Mouse (Mus musculus) limb, embryonic 14.5 days (tissue): ENCODE results near the gene Dio3. TPM values are rescaled to one million over a fixed set of nuclear protein-coding genes. Genes with fewer than 3 reads are reported as not detected.

Source experiments
- ATAC-seq: fragments of 200-750 bp; cut with Nextera tagmentation; 2 replicates; pipeline ENCODE4 v1.8.0; 2017; ENCODE audit warnings: low read depth, moderate number of reproducible peaks, moderate TSS enrichment; ENCODE audit not compliant: low FRiP score
- DNase-seq: peaks from one replicate; pipeline ENCODE4 v3.0.0-alpha.2; 2015; ENCODE audit warnings: low spot score
- H3K27ac ChIP-seq: fragments of 300-500 bp; sonication (generic); replicated peaks from 2 replicates; pipeline ENCODE4 v1.5.1; 2014; ENCODE audit warnings: low read depth, mild to moderate bottlenecking, low read length, moderate library complexity, mixed read lengths
- H3K27me3 ChIP-seq: fragments of 300-500 bp; sonication (generic); 2 replicates; pipeline ENCODE4 v1.6.1; 2014; ENCODE audit warnings: low read length, mixed read lengths; ENCODE audit not compliant: control insufficient read depth, insufficient read depth
- H3K36me3 ChIP-seq: fragments of 300-500 bp; sonication (generic); 2 replicates; pipeline ENCODE4 v1.6.1; 2014; ENCODE audit warnings: mild to moderate bottlenecking, low read length, moderate library complexity, mixed read lengths; ENCODE audit not compliant: control insufficient read depth, insufficient read depth
- H3K4me1 ChIP-seq: fragments of 300-500 bp; sonication (generic); 2 replicates; pipeline ENCODE4 v1.6.1; 2014; ENCODE audit warnings: antibody characterized with exemption, low read length, mixed read lengths; ENCODE audit not compliant: control insufficient read depth, insufficient read depth
- H3K4me2 ChIP-seq: fragments of 300-500 bp; sonication (generic); replicated peaks from 2 replicates; pipeline ENCODE4 v1.6.1; 2014; ENCODE audit warnings: low read depth, mild to moderate bottlenecking, low read length, moderate library complexity; ENCODE audit not compliant: severe bottlenecking
- H3K4me3 ChIP-seq: fragments of 300-500 bp; sonication (generic); replicated peaks from 2 replicates; pipeline ENCODE4 v1.5.1; 2014; ENCODE audit warnings: low read length
- H3K9ac ChIP-seq: fragments of 300-500 bp; sonication (generic); 2 replicates; pipeline ENCODE4 v1.6.1; 2014; ENCODE audit warnings: mild to moderate bottlenecking, low read depth, low read length, moderate library complexity; ENCODE audit not compliant: severe bottlenecking
- H3K9me3 ChIP-seq: fragments of 300-500 bp; sonication (generic); 2 replicates; pipeline ENCODE4 v1.6.1; 2016; ENCODE audit warnings: low read length; ENCODE audit not compliant: control insufficient read depth
- POLR2A ChIP-seq: fragments of 200-500 bp; IDR thresholded peaks from 2 replicates; pipeline ENCODE4 v1.8.0; 2012; ENCODE audit warnings: inconsistent platforms, mild to moderate bottlenecking, moderate library complexity, borderline replicate concordance; ENCODE audit not compliant: insufficient read depth, insufficient read length; ENCODE audit errors: extremely low read depth
- WGBS: fragments of 180-500 bp; shearing (Covaris S2); extraction: QIAGEN DNeasy Blood & Tissue Kit; methylation state at CpG from one replicate; pipeline ENCODE4 v1.1.7; 2014; 5-methylcytosine and 5-hydroxymethylcytosine counted together
- polyA plus RNA-seq, 2 experiments: library from polyadenylated mRNA; depleted of rRNA in 1 of 2; stranded (reverse) in 1 of 2; unstranded in 1 of 2; fragments of >200 nt; fragmentation: Nextera tagmentation in 1 of 2; extraction: Ambion mirVana in 1 of 2; gene quantifications; 2 replicates each; pipeline versions ENCODE4 v1.2.1 to v1.2.3; 2012 to 2014

The Dio3 gene
- polyA plus RNA-seq, 2 experiments: 0.59 to 6.9 TPM

- Histone ChIP-seq H3K27me3 (peaks cover 90% of the 10 kb centered on the region), H3K4me2 (peak overlapping the region; percentile 77), H3K4me3 (peak overlapping the region; percentile 43), H3K36me3 (no peaks in the 10 kb centered on the region), H3K9ac (peak overlapping the region; percentile 21; the same call in 1 of the 2 replicates), H3K4me1 (peaks cover 7% of the 10 kb centered on the region; the same call in 1 of the 2 replicates), H3K27ac (no peak overlapping the region), H3K9me3 (no peaks in the 10 kb centered on the region)
- TF ChIP-seq POLR2A: no peak
- ATAC-seq: peak; percentile 39; the same call in 1 of the 2 replicates
- WGBS: under 1% methylated on average over 20 of the region's 58 CpGs
- DNase-seq: no peak
Measured at GRCm38 (mm10) chr12:110277965-110278307, 932 bp upstream of the Dio3 start.

- ATAC-seq: no peak
- no peak overlapping the region for H3K4me2 ChIP-seq
- DNase-seq: no peak
Measured at GRCm38 (mm10) chr12:110280373-110280772, 1.5 kb downstream of the Dio3 start.

GRCm38 (mm10) chr12:110283792-110284191, 4.9 kb downstream of the Dio3 start:
- Histone ChIP-seq H3K4me2 (no peak overlapping the region), H3K36me3 (no peaks in the 10 kb centered on the region), H3K9me3 (no peaks in the 10 kb centered on the region), H3K27me3 (peaks cover 64% of the 10 kb centered on the region), H3K9ac (no peak overlapping the region), H3K27ac (no peak overlapping the region), H3K4me1 (peaks cover 5% of the 10 kb centered on the region; the same call in 1 of the 2 replicates), H3K4me3 (no peak overlapping the region)
- DNase-seq (no peak), ATAC-seq (no peak)
- no peak for TF ChIP-seq POLR2A
- WGBS: 5% methylated on average over 4 of the region's 4 CpGs

More at GRCm38 (mm10) chr12:110280373-110280772, 1.5 kb downstream of the Dio3 start:
- peaks cover 97% of the 10 kb centered on the region for H3K27me3 ChIP-seq
- no peak overlapping the region for H3K4me3 ChIP-seq
- H3K27ac ChIP-seq: no peak overlapping the region
- no peak for TF ChIP-seq POLR2A
- H3K4me1 ChIP-seq: peaks cover 7% of the 10 kb centered on the region; the same call in 1 of the 2 replicates
- no peak overlapping the region for H3K9ac ChIP-seq
- H3K9me3 ChIP-seq: no peaks in the 10 kb centered on the region
- no peaks in the 10 kb centered on the region for H3K36me3 ChIP-seq
- 2% methylated on average over 22 of the region's 22 CpGs for WGBS

- ATAC-seq: no peak
- Histone ChIP-seq H3K9ac (no peak overlapping the region), H3K4me2 (no peak overlapping the region), H3K36me3 (no peaks in the 10 kb centered on the region), H3K4me1 (no peaks in the 10 kb centered on the region), H3K4me3 (no peak overlapping the region), H3K27ac (no peak overlapping the region), H3K9me3 (no peaks in the 10 kb centered on the region), H3K27me3 (peaks cover 17% of the 10 kb centered on the region)
- 77% methylated on average over 5 of the region's 5 CpGs for WGBS
- DNase-seq: no peak
- TF ChIP-seq POLR2A: no peak
Measured at GRCm38 (mm10) chr12:110292816-110293215, 13.9 kb downstream of the Dio3 start.

GRCm38 (mm10) chr12:110294891-110295290, 16.0 kb downstream of the Dio3 start:
- ATAC-seq (no peak), DNase-seq (no peak)
- TF ChIP-seq POLR2A: no peak
- H3K36me3 ChIP-seq: no peaks in the 10 kb centered on the region
- no peak overlapping the region for H3K9ac ChIP-seq
- no peak overlapping the region for H3K4me3 ChIP-seq
- WGBS: 61% methylated on average over 16 of the region's 16 CpGs
- H3K4me2 ChIP-seq: no peak overlapping the region
- H3K27me3 ChIP-seq: peaks cover 22% of the 10 kb centered on the region
- no peak overlapping the region for H3K27ac ChIP-seq
- no peaks in the 10 kb centered on the region for H3K9me3 ChIP-seq
- H3K4me1 ChIP-seq: peaks cover 8% of the 10 kb centered on the region

GRCm38 (mm10) chr12:110298653-110299052, 19.8 kb downstream of the Dio3 start:
- no peak overlapping the region for H3K4me2 ChIP-seq
- H3K27ac ChIP-seq: no peak overlapping the region
- no peaks in the 10 kb centered on the region for H3K36me3 ChIP-seq
- ATAC-seq (peak; percentile 44; the same call in 1 of the 2 replicates), DNase-seq (peak; percentile 55)
- 9% methylated on average over 11 of the region's 11 CpGs for WGBS
- peaks cover 8% of the 10 kb centered on the region for H3K4me1 ChIP-seq
- H3K4me3 ChIP-seq: no peak overlapping the region
- H3K9me3 ChIP-seq: no peaks in the 10 kb centered on the region
- H3K9ac ChIP-seq: no peak overlapping the region
- H3K27me3 ChIP-seq: peaks cover 6% of the 10 kb centered on the region; the same call in 1 of the 2 replicates
- no peak for TF ChIP-seq POLR2A
